Mouse (Mus musculus) activated CD4-positive, CD25-positive, alpha-beta regulatory T cell, adult 4 months (primary cell): ENCODE measurements around the gene Aplnr. TPM values are rescaled to one million over a fixed set of nuclear protein-coding genes. Genes with fewer than 3 reads are reported as not detected.
A peak's percentile ranks its signal among the peaks of the same experiment; 100 is the strongest.

Source experiments
- ATAC-seq: one replicate; pipeline ENCODE4 v1.8.0; 2017
- polyA plus RNA-seq, 2 experiments: library from polyadenylated mRNA; unstranded; fragments of 100-300 nt; shearing (Covaris generic); gene quantifications; one replicate each; pipeline ENCODE4 v1.2.1; 2017

Aplnr gene
- not detected for polyA plus RNA-seq

DNA sequence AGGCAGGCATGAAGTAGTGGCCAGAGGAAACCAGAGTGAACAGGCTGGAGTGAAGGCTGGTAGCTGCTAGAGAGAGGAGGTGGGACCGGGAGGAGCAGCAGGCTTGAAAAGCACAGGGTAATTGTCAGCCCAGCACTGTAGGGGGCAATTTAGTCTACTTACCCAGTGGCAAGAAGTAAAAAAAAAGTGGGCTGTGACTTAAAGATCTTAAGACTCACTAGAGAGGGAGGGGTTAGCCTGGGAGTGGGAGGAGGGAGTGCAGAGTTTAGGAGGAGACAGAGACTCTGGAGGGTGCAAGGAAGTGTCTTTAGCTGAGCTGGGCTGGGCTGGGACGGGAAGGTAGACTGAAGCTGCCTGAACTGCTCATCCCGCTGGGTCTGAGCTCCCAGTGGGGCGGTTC, at the start of gene Aplnr:
TSS of gene Aplnr (plus strand) at position 137 of the 400 bp plus-strand sequence.
- no peak for ATAC-seq

DNA sequence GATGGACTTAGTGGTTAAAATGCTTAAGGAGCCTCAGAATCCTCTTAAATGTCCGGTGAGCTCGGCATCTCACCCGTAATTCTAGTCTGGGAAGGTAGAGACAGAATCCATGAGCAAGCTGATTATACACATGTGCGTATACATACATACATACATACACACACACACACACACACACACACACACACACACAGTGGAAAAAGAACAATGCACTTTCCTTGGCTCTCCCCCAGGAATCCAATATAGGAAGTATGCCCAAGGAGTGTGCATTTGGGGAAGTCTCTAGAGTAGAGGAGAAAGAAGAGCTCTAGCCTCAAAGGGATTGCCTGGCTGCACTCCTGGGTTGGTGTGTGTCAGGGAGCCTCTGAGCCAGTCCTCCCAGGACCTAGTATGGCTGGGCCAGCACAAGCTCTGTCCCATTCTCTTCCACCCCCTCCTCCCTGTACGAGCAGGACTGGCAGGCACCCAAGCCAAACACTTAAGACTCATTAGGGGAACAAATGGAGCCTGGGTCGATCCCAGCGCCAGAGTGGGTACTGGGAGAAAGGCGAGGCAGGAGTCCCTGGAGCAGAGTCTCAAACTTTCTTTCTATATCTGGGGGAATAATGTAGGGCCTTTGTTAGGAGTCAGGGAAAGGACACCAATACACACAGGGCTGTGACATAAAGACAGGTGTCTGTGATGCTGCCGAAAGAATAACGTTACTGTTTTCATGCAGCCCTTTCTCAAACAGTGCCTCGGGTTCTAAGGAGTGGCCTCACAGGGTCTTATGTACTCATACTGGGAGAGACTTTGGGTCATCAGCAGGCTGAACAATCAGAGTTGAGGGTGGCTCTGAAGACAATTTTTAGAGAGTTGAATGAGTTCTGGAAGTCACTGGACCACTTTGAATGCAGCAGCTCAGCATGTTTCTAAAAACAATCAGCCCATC, 47.0 kb upstream of the Aplnr start:
- ATAC-seq = no peak

DNA sequence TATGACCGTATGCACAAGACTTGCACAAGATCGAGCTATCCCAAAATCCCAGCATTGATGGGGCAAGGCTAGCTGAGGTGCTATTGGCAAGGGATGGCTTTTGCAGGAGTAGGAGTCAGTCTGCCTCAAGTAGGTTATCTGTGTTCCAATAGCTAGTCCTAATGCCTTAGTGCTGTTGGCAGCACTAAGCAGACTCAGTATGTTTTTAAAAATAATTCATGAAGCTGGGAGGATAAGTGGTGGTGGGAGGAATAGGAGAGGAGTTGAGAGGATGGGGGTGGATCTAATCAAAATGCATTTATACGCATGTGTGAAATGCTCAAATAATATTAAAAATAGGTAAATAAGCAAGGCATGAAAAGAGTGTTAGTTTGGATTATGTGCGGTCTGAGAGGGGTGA, 44.7 kb upstream of the Aplnr start:
- no peak for ATAC-seq

DNA sequence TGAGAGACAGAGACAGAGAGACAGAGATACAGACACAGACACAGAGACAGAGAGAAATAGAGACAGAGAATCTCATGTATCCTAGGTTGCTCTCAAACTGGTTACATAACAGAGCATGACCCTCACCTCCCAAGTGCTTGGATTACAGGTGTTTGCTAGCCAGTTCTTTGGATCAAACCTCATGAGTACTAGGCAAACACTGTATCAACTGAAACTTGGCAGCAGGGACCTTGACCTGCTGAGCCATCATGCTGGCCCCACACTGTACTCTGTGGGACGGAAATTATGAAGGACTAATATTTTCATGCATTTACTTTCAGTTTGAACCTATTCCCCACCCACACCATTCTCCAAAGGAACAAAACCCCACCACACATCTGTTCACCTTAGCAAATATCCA, 42.6 kb upstream of the Aplnr start:
- no peak for ATAC-seq

DNA sequence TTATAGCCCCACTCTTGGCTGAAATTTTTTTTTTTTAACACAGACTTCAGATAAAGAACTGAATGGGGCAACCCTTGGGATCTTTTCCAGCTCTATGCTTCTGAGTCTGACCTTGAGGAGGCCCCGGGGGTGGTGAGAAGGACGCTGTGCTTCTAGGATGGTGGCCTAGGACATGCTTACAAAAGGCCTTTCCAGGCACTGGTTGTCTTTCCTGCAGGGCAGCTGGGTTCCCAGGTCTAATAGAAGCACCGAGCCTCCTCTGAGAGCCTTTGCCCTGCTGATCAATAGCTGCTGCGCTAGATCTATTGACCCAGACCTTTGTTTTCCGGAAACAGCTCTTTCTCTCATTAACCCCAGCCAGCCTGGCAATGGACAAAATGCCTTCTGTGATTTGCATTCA, 40.1 kb upstream of the Aplnr start:
- no peak for ATAC-seq

DNA sequence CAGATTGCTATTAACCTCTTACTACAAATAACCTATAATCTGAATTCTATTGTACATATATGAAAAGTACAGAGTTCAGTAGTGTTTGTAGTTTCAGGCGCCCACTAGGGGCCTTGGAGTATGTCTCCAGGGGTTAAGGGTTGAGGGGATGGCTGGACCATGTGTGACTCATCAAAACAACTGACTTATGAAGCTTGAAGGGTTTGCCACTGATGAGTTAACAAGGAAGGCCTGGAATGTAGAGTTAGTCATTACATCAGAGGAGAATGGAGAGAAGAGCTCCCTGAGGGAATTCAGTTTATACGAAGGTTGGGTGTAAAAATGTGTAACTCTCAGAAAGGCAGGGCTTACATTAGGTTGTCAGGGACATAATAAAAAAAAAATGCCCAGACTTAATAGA, 38.0 kb upstream of the Aplnr start:
- no peak for ATAC-seq

DNA sequence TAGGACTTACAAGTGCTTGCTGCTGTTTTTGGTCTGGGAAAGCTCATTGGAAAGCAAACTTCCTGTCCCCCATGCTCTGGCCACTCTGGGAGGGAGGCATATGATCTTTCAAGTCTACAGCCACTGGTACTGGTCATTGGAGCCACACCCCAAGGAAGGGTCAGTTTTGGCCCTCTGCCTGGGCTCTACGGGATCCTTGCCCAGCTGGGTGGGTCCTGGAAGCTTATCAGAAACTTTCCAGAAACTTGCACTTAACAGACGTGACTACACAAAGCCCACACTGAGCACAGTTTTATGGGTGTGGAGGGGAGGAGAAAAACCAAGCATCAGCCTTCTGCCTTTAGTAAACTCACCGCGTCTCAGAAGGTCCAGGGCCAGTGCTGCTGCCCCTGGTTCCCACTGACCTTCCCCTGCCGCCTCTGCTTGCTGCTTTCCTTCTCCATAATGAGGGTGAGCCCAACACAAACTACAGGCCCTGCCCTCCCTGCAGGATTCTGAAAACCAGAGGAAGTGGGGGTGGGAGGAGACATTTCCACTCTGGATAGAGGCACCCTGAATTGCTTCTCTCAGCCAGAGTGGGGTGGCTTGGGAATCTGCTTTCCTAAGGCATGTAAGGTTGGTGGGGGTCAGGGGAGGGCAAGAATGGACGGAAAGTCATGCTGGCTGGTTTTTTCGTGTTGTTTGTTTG, 37.1 kb upstream of the Aplnr start:
- ATAC-seq = no peak

DNA sequence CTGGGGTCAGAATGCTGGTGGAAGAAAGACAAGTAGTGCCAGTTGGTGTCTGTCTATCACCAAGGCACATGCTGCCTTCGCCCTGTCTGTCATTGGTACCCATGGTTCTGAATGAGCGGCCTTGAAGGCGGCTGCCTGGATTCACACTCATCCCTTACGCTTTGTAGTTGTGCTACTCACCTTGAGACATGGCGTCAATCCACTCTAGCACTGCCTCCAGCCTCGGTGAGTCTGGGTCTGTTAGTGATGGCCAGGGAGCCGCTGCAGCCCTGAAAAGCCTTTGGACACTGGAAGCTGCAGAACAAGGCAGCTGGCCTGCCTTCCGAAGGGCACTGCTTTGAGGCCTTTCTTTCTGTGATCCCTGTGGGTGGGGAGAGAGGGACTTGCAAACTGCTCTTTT, 32.8 kb upstream of the Aplnr start:
- no peak for ATAC-seq

DNA sequence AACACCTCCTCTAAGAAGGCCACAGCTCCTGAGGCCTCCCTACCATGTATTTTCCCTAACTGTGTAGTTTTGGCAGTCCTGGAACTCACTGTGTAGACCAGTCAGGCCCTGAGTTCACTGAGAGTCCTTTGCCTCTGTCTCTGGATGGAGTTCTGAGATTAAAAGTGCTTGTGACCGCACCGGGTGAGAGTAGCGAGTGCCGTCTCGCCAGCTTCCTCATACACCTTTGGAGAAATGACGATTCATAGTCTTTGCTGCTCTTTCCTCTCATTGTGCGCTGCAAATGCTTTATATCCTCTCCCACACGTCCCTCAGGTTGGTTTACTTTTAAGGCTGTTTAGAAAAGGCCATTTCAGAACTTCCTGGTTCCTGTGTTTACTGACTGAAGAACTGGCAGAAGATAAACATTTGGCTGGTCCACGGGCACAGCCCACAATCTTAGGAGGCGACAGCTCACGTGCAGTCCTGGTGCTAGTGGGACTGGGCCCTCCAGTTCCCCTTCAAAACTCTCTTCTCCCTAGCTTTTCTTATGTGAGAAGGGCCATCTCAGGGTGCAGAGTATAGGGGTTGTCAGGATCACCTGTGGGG, 30.5 kb upstream of the Aplnr start:
- no peak for ATAC-seq

DNA sequence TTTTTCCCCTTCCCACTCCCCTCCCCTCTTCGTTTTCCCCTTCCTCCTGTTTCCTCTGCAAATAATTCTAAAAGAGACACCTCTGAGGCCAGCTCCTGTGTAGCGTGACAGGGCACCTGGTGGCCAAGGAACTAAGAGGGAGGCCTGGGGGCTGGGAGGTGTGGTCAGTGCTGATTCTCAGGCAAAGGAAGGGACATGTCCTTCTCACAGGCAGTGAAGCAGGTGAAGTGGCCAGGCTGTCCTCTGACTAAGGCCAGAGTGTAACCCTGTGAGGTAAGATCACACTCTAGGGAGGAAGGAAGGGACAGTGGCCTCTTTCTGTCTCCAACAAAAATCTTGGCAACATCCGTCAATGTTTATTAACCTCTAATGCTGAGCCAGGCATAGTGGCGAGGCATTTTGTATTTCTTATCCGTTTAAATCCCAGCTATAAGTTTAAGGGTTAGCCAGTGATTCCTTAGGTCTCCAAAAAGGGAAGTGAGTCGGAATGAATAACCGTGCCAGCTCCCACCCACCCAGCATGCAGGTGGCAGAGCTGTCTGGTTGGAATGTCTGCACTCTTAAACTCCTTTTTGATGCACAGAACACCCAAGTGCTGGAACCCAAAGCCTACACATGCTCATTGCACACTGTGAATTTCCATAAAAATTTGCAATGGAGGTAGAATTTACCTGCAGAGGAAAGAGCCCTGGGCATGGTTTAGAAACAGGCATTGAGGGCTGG, 29.8 kb upstream of the Aplnr start:
- no peak for ATAC-seq

DNA sequence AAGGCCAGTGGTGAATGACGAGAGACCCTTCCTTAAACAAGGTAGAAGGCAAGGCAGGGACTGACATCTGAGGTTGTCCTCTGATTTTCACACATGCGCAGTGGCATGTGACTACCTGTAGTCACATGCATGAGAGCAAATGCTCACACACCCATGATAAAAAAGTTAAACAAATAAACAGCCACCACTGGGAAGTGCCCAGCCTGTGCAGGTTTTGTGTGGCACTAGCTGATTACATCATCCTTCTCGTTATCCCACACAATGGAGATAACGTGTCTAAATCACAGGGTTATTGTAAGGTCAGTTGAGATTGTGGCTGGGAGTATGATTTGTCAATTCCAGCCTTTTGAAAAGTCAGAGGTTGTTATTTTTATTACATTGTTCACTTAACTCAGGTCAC, 29.1 kb upstream of the Aplnr start:
- no peak for ATAC-seq

DNA sequence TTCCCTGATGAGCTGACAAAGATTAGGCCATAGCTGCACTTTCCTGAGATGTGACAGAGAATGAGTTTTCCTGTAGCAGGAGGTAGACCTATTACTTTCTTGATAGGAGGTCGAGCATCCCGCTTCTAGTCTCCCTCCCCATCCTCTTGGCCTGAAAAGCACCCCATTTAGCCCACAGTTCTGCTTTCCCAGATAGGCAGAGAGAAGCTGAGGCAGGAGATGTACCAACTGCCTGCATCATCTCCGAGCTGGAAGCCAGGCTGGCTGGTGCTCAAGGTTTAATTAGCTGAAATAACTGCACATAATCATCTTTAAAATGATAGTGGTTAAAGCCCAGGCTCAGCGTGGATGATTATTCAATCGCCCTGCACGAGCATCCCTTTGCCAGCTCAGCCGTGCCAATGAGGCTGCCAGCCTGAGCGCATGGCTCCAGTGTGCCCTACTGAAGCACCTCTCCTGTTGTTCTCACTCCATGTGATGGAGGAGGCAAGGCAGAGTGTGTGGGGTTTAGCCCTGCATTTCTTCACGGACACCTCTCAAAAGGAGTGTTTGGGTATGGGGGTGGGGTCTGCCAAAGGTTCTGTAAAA, 25.6 kb upstream of the Aplnr start:
- ATAC-seq = no peak

DNA sequence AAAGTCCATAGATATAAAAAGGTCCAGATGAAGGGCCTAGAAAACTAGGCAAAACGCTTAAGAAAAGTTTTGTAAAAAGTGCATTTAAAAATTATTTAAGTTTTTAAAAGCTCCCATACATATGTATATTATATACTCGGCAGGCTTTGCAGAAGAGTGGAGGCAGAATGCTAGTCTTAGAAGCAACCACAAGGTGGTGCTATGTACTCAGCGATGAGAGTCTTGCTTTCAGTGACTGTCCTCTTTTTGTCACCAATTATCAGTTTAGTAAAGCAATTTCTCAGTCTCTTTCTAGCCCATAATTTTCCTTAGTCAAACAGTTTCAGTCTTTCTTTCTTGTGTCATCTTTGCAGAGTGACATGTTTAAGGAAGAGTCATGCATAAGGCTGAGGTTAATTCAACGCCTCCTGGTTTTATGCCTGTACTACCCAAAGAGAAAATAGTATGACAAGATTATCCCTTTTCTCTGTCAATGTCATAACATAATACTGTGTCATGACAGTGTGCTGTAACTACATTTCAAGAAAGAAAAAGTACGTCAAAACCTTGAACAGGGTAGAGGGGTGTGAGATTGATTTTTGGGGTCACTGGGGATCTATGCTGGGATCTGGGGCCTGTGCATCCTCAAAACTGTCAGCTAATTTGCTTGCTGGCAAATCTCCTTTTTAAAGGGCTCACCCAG, 12.7 kb upstream of the Aplnr start:
- ATAC-seq = peak; percentile 52

DNA sequence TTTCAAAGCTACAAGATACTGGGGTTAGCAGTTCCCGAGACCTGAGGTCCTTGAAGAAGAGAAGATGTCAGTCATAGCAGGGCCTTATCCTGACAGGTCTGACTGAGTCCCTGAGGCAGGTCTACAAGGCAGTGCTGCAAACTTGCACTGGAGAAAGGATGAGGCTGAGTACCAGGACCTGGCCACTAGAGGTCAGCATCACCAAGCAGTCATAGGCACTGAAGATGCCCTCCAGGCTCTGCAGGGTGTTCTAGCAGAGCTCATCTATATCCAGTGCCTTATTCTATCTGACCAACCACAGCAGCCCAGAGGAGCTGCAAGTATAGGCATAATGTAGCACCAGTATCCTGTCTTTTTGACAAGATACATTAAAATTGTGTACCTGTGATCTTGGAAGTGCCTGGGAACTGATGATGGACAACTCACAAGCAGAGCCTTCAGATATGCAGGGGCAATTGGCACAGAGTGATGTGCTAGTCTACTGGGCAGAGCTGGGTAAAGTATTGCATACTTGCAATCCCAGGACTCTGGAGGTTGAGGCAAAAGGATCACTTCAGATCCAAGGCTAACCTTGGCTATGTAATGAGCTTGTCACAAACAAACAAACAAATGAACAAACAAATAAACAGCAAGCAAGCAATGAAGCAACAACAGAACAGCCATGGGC, 12.0 kb upstream of the Aplnr start:
- ATAC-seq = peak; percentile 72

DNA sequence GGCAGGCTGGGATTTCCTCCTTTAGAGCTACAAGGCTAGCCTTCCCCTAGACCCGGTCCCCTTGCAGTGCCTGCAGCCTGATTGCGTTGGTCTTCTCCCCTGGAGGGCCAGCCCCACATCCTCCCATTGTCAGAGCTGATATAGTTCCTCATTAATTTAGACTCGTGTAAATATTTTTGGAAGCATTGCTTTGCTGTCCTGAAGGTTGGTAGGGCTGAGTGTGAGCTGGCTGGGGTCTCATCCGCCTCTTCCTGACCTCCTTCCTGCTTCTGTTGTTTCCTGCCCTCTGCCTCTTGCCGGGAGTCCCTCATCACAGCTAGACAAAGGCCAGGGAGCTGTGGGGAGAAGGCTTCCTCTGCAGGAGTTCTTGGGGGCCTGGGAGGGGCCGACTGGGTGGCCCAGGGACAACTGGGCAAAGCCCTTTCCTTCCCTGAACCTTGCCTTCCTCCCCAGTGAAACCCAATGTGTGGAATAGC, 6.5 kb upstream of the Aplnr start:
- no peak for ATAC-seq

DNA sequence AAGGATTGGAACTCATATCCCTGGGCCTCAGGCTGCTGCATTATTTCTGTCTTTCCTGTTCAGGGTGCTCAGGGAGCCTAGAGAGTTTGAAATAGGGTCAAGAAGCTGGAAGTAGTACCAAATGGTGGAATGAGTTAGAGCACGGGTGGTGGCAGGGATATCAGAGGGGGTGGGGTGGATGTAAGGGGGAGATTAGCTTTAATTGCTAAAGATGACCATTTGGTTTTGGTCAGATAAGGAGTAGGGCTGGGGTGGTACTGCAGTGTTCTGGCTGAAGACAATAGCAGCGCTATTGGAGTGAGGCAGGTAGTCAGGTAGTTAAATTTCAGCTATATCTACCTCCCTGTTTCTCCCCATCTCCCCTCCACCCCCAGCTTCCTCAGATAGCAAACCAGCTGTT, 4.8 kb upstream of the Aplnr start:
- no peak for ATAC-seq

DNA sequence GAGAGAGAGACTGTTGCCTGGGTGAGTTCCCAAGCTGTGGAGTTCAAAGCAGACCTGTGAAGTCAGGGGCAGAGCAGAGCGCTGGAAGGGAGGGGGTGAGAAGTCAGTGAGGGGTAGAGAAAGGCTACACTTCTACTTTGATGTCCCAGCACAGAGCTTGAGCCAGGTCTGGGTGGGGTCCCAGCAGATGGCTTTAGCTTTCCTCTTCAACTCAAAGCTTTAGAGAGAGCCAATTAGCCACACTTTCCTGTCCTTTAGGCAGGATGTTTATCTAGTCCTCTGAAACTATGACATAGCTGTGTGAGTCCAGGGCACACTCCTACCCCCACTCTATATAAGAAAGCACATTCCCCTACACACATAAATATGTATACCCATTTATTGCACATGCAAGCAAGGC, 4.3 kb upstream of the Aplnr start:
- ATAC-seq = no peak

DNA sequence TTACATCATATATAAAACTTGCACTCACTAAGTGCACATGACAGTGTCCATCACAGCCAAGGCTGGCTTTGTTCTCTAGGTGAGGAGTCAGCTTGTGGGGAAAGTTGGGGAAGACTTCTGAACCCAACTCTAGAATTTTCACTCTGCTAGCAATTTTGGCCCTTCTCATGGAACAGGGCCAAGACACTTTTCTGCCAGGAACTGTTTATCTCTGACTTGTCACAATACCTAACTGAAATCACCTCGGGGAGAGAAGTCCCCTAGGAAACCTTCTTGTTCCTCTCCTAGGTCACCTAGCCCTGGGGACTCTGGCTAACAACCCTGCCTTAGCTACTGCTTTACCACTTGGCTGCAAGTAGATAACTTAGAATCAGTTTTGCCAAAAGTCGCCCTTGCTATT, 3.8 kb upstream of the Aplnr start:
- ATAC-seq = no peak

DNA sequence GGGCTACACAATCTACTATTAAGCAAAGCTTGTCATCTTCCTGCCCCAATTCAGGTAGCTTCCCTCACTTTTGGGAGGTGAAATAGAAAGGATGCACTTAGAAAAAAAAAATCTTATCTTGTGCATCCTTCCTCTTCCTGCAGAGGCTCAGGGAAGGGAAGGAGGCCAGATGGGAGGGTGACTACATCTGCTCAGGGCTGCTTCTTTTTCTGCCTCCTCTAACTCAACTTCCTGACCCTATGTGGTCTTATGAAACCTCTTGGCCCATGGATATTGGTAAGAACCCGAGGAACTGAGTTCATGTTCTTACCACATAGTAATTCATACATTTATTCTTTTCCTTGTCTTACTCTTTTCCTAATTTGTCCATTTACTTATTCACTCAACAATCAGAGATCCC, 926 bp upstream of the Aplnr start:
- no peak for ATAC-seq

DNA sequence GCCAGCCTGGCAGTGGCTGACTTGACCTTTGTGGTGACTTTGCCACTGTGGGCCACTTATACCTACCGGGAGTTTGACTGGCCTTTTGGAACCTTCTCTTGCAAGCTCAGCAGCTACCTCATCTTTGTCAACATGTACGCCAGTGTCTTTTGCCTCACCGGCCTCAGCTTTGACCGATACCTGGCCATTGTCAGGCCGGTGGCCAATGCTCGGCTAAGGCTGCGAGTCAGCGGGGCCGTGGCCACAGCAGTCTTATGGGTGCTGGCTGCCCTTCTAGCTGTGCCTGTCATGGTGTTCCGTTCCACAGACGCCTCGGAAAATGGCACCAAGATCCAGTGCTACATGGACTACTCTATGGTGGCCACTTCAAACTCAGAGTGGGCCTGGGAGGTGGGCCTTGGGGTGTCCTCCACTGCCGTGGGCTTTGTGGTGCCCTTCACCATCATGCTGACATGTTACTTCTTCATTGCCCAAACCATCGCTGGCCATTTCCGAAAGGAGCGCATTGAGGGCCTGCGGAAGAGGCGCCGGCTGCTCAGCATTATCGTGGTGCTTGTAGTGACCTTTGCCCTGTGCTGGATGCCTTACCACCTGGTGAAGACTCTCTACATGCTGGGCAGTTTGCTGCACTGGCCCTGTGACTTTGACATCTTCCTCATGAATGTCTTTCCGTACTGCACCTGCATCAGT, 951 bp downstream of the Aplnr start:
- ATAC-seq = no peak
